Mouse (Mus musculus) adrenal gland, postnatal 14 days (tissue): ENCODE measurements around the gene Thada. TPM values are rescaled to one million over a fixed set of nuclear protein-coding genes. Genes with fewer than 3 reads are reported as not detected.
A peak's percentile ranks its signal among the peaks of the same experiment; 100 is the strongest.
"Not testable (repeated sequence)": the region's sequence is repeated elsewhere in the genome, so short reads cannot be mapped to it uniquely, and the experiment has no call there.

Experiments used
- DNase-seq: peaks from one replicate; pipeline ENCODE4 v3.0.0; 2021; ENCODE audit warnings: mixed read lengths
- total RNA-seq: library from RNA; stranded (reverse); gene quantifications from 2 replicates; pipeline ENCODE4 v1.2.3, GENCODE M21; 2021

The Thada gene
- total RNA-seq, 1 experiment from 2014 or later = 18.9 TPM

DNA sequence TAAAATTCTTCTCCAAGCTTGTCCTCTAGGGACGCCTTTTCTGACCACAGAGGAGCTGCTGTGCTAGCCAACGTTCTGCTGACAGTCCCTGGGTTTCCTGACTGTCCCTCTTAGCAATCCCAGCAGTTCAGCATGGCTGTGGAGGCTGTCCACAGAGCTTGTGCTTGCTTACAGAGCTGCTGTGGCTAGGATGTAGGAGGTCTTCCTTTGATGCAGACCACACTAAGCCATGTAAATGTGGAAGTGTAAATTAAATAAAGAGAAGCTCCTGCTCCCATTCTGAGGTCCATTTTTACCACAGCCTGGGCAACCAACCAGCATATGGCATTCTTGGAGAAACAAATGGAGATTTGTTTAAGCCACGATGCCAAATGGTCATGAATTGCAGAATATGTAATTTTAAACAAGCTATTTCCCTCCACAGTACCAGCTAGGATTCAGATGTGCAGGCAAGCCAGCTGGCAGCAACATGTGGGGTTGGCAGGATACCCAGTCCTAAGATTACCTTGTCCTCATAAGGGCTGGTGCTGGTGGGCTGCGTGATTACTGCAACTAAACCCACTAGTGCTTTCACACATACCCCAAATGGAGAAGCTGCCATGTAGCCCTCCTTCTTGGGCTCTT, 207.3 kb downstream of the Thada start:
- peak; percentile 47 for DNase-seq

DNA sequence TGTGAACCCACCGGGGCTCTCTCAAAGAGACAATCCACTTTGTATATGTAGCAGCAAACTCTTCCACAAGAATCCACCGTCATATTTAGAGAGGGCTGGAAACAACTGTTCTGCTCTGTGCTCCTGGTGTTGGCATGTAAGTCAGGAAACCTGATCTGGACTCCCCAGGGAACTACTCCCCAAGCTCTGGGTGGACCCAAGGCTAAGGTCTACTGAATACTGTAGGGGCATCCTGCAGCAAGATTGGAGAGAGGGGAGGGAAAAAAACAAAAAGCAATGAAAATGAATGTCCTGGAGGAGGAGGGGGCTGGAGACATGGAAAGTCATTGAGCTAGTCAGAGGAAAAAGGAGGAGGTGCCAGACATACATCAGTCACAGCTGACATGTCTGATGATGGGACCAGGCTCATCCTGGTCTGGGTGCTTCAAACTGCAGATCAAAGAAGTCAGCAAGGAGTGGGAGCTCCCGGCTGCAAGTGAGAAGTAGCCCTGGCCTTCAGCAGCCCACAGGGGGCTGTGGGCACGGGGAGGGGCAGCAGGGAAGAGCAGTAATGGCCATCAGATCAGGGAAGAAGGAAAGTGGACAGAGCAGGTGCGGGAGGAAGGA, 208.0 kb downstream of the Thada start:
- DNase-seq = peak; percentile 22

DNA sequence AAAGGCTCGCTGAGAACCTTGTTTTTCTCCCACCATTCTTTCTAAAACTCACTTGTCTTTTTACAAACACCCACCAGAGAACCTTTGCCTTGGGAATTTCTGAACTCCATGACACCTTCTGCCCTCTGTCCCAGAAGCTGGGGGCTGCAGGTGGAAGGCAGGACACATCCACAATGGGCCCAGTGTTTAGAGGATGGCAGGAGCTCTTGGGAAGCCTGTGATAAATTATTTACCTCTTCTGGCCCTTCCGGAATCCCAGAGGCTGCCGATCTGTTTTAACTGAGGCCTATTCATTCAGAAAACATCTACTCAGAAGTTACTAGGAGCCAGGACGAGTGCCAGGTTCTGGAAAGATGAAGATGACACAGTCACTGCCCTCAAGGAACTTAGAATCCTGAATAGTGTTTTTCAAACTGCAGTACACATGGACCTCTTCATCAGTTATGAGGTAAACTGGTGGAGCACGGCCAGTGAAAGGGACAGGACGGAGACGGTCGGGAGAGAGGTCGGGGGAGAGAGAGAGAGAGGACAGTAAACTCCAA, 209.7 kb downstream of the Thada start:
- DNase-seq = no peak

DNA sequence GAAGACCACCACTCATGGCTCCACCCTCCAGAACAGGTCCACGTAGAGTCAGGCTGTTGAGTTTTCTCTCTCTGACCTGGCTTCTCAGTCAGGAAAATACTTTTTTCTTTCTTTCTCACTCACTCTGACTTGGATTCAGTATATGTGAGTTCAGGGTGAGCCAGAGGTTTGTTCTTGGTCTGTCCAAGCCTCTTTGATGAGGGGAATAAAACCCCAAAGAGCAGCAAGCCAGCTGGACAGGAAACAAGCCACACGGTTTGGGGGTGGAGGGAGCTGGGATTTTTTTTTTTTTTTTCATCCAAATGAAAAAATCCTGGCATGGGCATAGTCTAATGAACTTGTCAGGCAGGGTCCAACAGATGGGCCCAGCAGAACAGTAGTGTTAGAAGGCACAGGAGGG, 210.2 kb downstream of the Thada start:
- no peak for DNase-seq

DNA sequence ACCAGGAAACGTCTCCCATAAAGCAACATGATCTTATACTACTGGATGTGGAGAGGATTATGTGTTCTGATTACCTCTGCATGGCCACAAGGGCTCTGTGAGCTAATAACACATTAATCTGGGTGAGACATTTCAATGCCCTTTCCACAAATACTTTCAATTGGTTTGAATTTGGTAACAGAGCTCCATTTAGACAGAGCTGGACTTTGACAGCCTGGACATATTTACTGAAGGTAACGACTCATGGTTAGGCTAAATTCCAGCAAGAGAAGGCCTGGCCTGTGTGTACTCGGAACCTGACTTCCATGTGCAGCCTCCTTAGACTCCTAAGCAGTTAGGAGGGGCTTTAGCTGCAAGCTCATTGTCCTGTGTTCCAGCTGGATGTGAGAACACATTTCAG, 214.6 kb downstream of the Thada start:
- no peak for DNase-seq

DNA sequence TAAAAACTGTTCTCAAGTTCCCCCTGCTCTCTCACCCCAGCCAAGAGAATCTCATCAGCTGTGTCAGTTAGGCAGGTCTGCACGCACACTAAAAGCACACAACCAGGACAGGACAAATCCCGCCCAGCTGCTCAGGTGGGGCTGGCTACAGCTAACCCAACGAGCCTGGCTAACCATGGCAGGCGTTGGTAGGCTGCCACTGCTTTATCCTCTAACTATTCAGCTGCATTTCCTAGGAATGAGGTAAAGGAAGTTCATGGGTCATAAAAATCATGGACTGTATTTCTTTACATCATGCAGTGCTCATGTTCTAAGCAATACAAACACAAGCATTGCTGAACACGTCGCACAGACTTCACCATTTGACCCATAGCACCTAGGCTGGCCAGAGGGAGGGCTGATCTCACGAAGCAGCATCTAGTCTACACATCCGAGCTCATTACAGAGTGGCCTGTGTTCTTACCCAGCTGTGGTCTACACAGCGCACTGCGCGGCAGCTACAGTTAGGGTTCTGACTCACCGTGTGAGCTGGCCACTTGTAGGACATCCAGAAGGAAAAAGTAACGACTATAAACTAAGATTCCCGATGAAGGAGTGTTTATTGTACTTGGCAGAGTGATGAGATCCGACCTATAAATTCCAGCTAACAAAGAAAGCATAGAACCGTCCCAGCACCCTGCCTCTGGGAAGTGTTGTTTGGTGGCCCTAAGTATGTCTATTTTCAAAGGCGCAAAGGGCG, 221.7 kb downstream of the Thada start:
- no peak for DNase-seq

DNA sequence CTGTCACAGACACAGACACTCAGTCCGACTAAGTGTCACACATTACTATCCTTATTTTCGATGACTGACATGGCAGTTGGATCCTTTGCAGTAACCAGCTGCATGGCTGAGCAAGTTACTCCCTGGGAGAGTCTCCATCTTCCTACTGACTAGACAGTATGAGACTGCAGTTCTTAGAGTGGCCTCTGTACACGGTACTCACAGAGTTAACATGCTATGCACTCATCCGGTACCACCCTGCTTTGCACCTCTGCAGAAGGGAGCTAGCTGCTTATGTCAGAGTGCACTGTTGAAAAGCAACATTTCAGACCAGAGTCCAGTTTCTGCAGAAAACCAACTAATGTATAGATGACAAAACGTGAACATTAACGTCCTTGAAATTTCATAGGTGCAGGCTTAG, 222.2 kb downstream of the Thada start:
- DNase-seq = no peak

DNA sequence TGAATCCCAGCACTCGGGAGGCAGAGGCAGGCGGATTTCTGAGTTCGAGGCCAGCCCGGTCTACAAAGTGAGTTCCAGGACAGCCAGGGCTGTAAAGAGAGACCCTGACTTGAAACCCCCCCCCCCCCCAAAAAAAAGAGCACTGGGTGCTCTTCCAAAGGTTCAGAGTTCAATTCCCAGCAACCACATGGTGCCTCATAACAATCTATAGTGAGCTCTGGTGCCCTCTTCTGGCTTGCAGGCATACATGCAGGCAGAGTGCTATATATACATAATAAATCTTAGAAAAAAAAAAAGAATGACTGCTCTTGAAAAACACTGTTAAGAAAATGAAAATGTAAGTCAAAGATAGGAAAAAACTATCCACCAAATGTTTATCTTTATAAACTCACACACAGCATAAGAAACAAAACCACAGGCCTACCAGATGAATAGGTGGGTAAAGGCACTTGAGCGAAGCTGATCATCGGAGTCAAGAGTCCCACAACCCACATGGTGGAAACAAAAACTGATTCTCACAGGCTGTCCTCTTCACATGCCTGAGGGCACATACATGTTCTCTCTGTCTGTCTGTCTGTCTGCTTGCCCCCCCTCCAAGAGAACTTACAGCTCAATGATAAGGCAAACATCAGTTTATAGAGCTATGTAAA, 224.6 kb downstream of the Thada start:
- no peak for DNase-seq

DNA sequence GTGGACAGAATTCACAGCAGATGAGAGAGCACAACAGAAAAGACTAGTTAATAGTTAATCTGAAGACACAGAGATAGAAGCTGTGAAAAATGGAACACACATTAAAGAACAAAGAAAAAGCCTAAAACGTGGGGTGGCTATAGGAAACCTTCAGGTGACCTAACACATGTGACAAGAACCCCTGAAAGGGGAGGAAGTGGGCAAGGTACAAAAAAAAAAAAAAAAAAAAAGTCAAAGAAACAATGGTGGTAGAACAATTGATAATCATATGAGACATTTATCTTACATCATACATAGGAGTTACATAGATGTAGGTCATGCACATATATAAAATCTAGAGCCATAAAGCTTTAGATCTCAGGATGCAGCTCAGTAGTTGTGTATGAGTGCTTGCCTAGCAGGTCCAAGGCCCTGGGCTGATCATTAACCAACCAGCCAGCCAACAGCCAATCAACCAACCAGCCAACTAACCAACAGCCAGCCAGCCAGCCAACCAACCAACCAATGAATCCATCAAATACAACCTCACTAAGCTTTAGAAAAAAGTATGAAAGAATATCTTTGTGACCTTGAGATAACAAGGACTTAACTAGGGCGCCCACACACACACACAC, 226.2 kb downstream of the Thada start:
- no peak for DNase-seq

DNA sequence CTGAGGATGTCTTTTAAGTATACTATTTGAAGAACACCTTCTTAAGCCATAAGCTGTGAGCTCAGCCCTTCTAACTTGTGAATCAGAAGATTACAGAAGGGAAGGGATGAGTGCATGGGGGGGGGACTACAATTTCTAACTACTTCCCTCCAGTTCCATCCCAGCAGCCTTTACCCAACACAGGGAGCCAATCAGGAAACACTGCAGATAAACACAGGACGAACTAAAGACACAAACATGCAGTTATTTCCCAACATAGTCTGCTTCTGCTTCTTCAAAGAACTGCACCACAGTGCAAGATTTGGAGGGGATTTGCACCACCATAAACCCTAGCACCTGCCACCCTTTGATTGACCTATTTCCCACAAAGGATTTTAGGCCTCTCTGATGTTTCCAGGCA, 227.8 kb downstream of the Thada start:
- DNase-seq = no peak

DNA sequence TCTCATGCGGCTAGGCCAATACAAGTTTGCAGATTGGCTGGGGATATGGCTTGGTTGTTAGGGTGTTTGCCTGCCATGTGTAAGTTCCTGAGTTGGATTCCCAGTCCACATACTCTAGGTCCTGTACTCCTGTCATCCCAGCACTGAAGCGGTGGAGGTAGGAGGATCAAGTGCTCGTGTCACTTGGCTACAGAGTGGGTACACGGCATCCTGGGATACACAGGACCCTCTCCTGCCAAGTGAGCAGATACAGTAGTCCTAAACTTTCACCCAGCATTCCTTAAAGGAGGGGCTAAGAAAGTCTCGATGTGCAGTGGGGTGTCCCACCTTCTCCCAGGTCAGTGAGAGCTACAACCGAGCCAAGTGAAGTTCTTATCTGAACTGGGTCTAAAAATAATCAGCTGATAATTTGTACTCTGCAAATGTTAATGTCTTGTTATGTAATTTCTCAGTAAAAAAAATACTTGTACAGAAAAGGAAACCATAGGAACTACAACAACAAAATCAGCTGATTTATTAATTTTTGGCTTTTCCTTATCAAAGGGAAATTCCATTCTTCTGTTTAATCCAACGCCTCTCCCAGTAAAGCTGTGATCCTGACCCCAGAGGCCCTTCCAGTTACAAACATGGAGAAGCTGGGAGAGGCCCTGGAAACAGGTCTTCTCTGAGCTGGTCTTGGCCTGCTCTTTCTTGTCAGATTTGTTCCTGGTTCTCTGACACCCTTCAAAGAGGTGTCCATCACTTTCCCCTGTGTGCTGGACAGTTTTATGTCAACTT, 229.0 kb downstream of the Thada start:
- DNase-seq = peak; percentile 40

DNA sequence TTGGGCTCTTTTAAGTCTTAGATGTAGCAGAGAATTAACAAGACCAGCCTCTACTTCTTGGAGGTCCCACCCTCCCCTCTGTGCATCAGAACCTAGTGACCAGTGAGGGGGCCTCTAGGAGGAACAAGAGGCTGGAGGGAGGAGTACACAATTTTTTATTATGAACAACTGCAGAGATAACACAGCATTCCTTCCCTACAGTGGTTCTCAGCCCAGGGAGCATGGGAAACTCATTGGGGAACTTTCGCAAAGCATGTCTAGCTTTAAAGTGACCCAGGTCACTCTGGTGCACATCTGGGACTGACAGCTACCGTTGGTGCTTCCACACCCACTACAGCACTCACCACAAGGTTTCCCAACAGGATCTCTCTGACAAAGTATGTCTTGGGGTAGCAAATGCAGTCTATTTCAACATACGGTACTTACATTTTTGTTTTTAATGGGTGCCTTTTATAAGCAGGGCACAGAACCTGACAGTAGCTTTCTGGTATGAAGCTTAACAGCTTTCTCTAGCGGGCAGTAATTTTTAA, 230.5 kb downstream of the Thada start:
- no peak for DNase-seq

DNA sequence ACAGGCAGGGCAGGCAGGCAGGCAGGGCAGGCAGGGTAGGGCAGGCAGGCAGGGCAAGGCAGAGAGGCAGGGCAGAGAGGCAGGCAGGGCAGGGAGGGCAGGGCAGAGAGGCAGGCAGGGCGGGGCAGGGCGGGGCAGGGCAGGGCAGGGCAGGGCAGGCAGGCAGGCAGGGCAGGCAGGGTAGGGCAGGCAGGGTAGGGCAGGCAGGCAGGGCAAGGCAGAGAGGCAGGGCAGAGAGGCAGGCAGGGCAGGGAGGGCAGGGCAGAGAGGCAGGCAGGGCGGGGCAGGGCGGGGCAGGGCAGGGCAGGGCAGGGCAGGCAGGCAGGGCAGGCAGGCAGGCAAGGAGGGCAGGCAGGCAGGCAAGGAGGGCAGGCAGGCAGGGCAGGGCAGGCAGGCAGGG, 231.2 kb downstream of the Thada start:
- DNase-seq = not testable (repeated sequence)

DNA sequence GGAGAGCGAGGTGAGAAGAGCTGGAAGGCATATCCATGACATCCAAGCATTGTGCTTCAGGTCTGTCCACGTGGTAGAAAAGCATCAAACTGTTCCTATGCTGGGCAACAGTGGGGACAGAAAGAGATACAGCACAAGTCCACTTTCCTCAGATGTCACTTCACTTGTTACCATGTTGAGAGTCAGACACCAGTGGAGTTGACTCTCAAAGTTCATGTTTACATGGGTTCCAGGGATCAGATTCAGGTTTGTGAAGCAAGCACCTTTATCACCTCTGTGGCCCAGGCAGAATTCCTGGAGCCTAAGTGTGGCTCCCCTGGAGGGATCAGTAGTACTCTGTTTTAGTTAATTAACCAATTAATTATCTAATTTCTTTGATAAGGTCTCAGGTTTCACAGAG, 232.2 kb downstream of the Thada start:
- no peak for DNase-seq

DNA sequence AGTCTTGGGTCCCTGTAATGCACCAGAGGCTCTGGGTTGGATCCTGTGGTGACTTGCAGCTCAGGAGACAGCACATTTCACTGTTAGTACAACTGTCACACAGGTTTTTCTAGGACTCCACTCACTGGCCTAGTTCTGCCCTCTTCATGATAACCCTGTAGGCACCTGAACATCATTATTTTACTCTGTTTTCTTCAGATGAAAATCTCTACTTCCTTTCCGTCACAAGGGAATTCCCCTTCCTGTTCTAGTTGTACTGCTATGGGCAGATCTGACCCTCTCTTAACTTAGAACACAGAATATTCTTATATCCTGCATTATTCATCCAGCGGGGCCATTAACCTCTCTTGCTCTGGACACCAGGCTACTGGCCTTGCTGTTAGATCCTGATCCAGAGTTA, 234.6 kb downstream of the Thada start:
- DNase-seq = no peak

DNA sequence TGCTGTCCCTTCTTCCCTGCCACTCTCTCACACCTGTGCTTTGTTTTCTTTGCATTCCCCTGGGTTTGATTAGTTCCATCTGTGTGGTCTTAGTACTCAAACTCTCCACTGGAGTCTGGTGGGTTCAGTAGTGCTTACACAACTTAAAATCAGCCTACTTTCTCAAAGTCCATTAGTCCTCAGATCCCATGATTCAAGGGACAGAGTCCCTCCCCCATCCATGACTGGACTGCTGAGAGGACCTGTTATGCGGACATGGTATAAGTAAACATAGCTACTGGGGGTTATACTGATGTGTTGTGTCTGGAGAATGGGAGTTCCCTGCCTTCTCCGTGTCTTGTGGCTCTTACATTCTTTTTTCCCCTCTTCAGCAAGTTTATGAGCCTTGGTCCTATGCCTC, 237.8 kb downstream of the Thada start:
- no peak for DNase-seq

DNA sequence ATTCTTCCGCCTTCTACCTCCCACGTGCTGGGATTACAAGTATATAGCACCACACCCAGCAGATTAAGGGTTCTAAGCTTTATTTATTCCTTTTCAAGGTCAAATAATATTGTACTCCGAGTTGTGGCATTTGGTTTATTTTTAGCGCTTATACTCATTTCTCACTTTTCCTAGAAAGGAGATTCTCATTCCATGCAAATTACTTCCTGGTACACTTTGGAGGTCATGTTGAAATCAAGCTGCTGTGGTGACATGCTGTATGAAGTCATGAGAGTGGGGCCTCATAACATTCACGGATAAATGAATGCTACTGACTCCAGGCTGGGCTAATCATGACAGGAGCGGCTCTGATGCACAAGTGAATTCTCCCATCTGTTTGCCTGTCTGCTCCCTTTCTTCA, 239.3 kb downstream of the Thada start:
- DNase-seq = peak; percentile 17

DNA sequence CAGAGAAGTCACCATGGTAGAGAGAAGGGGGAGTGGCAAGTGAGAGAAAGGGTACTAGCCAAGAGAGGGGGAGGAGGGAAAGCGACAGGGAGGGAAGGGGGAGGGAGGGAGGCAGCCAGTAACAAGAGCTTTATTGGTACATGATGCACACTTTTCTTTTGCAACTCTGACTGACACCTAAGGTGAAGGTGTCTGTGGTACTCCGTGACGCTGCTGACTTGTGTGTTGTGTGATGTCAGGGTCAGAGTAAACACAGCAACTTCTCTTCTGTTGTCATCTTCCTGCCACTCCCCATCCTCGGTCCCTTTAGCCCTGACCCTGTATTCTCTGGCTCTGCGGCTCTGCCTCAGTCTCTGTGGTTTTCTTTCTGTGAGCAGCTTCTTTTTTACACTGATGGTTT, 239.8 kb downstream of the Thada start:
- DNase-seq = no peak

DNA sequence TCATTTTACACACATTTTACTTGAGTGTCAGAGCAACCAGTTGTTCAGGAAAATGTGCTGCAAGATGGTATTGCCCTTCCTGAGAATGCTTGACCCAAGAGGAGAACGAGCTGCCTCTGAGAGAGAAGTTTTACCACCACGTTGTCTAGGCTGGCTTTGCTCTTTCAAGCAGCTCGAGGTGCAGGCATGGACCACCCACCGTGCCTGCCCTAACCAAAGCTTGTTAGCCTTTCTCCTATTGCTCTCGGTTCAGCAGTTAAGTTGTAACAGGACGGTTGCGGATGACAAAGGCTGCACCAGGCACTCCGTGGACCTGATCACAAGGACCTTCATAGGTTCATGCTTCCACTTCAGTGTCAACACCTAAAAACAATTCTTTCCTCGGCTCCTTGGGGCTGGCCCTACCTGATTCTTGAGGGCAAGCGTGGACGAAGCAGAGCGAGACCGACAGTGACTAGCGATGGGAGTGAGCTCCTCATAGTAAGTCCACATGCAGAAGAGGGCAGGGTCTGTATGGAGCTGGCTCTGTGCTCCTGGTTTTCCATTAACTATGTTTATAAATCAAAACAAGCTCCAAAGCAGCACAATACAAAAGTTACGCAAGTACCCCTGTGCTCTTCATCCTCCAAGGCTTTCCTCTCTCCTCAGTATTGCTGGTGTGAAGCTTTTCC, 241.7 kb downstream of the Thada start:
- DNase-seq = no peak

DNA sequence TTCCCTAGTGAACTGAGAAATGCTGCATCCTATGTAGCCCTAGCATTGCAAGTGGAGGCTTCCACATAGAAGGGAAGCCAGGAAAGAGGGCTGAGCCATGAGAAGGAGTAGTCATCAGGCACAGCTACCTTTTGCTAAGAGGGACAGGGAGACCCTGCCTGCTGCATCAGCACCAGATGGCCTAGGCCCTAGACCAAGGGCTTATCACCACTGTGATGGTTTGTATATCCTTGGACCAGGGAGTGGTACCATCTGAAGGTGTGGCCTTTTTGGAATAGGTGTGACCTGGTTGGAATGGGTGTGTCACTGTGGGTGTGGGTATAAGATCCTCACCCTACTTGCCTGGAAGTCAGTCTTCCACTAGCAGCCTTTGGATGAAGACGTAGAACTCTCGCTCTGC, 247.2 kb downstream of the Thada start:
- not testable (repeated sequence) for DNase-seq

DNA sequence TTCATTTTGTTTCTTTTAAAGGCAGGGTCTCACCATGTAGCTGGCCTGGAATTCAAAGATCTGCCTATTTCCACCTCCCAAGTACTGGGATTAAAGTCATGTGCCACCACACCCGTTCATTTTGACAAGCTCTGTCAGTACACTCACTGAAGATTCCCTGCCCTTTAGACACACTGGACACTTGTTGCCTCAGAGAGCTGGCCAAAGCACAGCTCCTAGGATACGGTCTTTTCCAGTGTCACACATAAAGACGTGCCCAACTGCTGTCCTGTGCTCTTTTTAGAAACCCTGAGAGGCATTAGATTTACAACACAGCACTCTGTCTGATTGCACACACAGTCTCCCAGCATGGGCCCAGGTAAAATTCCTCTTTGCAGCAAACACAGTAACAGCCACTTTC, 248.3 kb downstream of the Thada start:
- no peak for DNase-seq
